8 mouse cellular contexts compared by ENCODE assay signal in the genomic region with DNA sequence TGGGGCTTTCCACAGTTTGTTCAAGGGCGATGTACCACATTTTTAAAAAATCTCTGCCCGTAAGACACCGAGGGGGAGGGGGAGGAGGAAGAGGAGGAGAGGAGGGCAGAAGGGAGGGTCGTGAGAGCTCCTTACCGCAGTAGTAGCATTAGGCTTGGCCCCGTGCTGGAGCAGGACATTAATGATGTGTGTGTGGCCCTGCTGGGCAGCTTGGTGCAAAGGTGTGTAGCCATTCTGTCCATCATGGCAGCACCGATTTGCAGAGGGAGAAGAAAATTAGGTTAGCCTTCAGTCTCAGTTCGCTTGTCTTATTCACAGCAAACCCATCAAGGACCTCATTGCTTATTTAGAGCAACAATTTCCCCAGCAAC.
DNase-seq lines count a peak whose midpoint lies in the region; ATAC-seq lines count a peak whose summit lies in the region.

No protein-coding gene starts in this region.

- H3K9ac ChIP-seq in heart, embryonic 13.5 days: peak overlapping the region; percentile 45; the same call in 1 of the 2 replicates
- no peak overlapping the region for H3K9ac ChIP-seq in hindbrain, embryonic 11.5 days (ENCODE audit: low read depth, low read length)
- H3K9ac ChIP-seq in midbrain, embryonic 12.5 days (replicated peaks): peak overlapping the region; percentile 46; the same call in 1 of the 2 replicates

- no peak overlapping the region for H3K27ac ChIP-seq in heart, embryonic 13.5 days (replicated peaks)
- peak overlapping the region; percentile 58 for H3K27ac ChIP-seq in hindbrain, embryonic 11.5 days (ENCODE audit: low read depth, low read length)
- H3K27ac ChIP-seq in midbrain, embryonic 12.5 days (replicated peaks): peak overlapping the region; percentile 89

- H3K4me1 ChIP-seq in heart, embryonic 13.5 days: peaks cover 15% of the 10 kb centered on the region
- H3K4me1 ChIP-seq in hindbrain, embryonic 11.5 days (replicated peaks; ENCODE audit: control insufficient read depth, insufficient read depth, low read length): 0 out of 2 replicates have a peak, but pooled peaks cover 3% of the 10 kb centered on the region
- peaks cover 45% of the 10 kb centered on the region for H3K4me1 ChIP-seq in midbrain, embryonic 12.5 days

- H3K9me3 ChIP-seq in heart, embryonic 13.5 days: no peaks in the 10 kb centered on the region
- no peaks in the 10 kb centered on the region for H3K9me3 ChIP-seq in hindbrain, embryonic 11.5 days (ENCODE audit: control insufficient read depth, low read length)
- H3K9me3 ChIP-seq in midbrain, embryonic 12.5 days: no peaks in the 10 kb centered on the region

- no peak for ATAC-seq in heart, embryonic 13.5 days (ENCODE audit: extremely low read depth, insufficient number of reproducible peaks, low FRiP score, low TSS enrichment)
- ATAC-seq in hindbrain, embryonic 11.5 days (ENCODE audit: low FRiP score): peak; percentile 57
- ATAC-seq in midbrain, embryonic 12.5 days (ENCODE audit: low FRiP score, low read depth): peak; percentile 51
- ATAC-seq in cerebellum, adult (ENCODE audit: insufficient number of reproducible peaks, low FRiP score, low TSS enrichment): no peak

- H3K4me2 ChIP-seq in heart, embryonic 13.5 days: peak overlapping the region; percentile 64
- peak overlapping the region; percentile 37 for H3K4me2 ChIP-seq in hindbrain, embryonic 11.5 days (replicated peaks; ENCODE audit: low read depth, low read length)
- H3K4me2 ChIP-seq in midbrain, embryonic 12.5 days (replicated peaks): peak overlapping the region; percentile 52

- WGBS in heart, embryonic 13.5 days: 14% methylated on average over 8 of the region's 8 CpGs
- WGBS in hindbrain, embryonic 11.5 days: 7% methylated on average over 6 of the region's 8 CpGs
- WGBS in midbrain, embryonic 12.5 days: 4% methylated on average over 8 of the region's 8 CpGs

- H3K27me3 ChIP-seq in heart, embryonic 13.5 days (replicated peaks): no peaks in the 10 kb centered on the region
- H3K27me3 ChIP-seq in hindbrain, embryonic 11.5 days (ENCODE audit: control insufficient read depth, insufficient read depth, low read length): no peaks in the 10 kb centered on the region
- no peaks in the 10 kb centered on the region for H3K27me3 ChIP-seq in midbrain, embryonic 12.5 days

- intact Hi-C loops in heart, postnatal 36 days (cut with DNase I): no loop called here

- peaks cover 3% of the 10 kb centered on the region; the same call in 1 of the 2 replicates for H3K36me3 ChIP-seq in heart, embryonic 13.5 days
- H3K36me3 ChIP-seq in hindbrain, embryonic 11.5 days (ENCODE audit: control insufficient read depth, insufficient read depth, low read length): no peaks in the 10 kb centered on the region
- H3K36me3 ChIP-seq in midbrain, embryonic 12.5 days: peaks cover 7% of the 10 kb centered on the region

- no peak for DNase-seq in heart, postnatal 36 days
- DNase-seq in brain, adult 2 months (ENCODE audit: low read depth, low spot score): peak; percentile 45
- peak; percentile 36 for DNase-seq in hindbrain, embryonic 11.5 days (ENCODE audit: low spot score)
- DNase-seq in urinary bladder, postnatal 4 days (ENCODE audit: low spot score in 2 of 2): no peak
- DNase-seq in natural killer cell, adult 2 months (ENCODE audit: low spot score in 2 of 2): no peak

- H3K4me3 ChIP-seq in heart, embryonic 13.5 days: peak overlapping the region; percentile 36
- H3K4me3 ChIP-seq in hindbrain, embryonic 11.5 days (ENCODE audit: low read depth, low read length): no peak overlapping the region
- H3K4me3 ChIP-seq in midbrain, embryonic 12.5 days: peak overlapping the region; percentile 29

Comparison
In these comparisons a context has a peak if more than half of its experiments do, and no peak if none do; other contexts are left out.
1. ATAC-seq: peak in hindbrain, embryonic 11.5 days (single experiment) and midbrain, embryonic 12.5 days (single experiment); none in heart, embryonic 13.5 days (single experiment) and cerebellum, adult (single experiment).
2. DNase-seq: peak in brain, adult 2 months (single experiment) and hindbrain, embryonic 11.5 days (single experiment); none in heart, postnatal 36 days (0 of 2), urinary bladder, postnatal 4 days (0 of 2) and natural killer cell, adult 2 months (0 of 2).
3. Peak in every context shown above with its lines, with median percentiles within 50 percentile points of each other: H3K4me2 ChIP-seq.